Mouse (Mus musculus) liver, embryonic 16.5 days (tissue): ENCODE results near the gene Krt19. TPM values are rescaled to one million over a fixed set of nuclear protein-coding genes. Genes with fewer than 3 reads are reported as not detected.

Experiments
- ATAC-seq: fragments of 200-750 bp; cut with Nextera tagmentation; 2 replicates; pipeline ENCODE4 v1.8.0; 2017; ENCODE audit warnings: low read depth, mild to moderate bottlenecking, moderate number of reproducible peaks, moderate library complexity
- H3K27ac ChIP-seq: fragments of 300-500 bp; sonication (generic); 2 replicates; pipeline ENCODE4 v1.5.1; 2014; ENCODE audit warnings: mild to moderate bottlenecking, low read length
- H3K27me3 ChIP-seq: fragments of 300-500 bp; sonication (generic); 2 replicates; pipeline ENCODE4 v1.6.1; 2014; ENCODE audit warnings: low read depth, low read length, mixed read lengths; ENCODE audit not compliant: control insufficient read depth, insufficient read depth
- H3K36me3 ChIP-seq: fragments of 300-500 bp; sonication (generic); 2 replicates; pipeline ENCODE4 v1.6.1; 2014; ENCODE audit warnings: mild to moderate bottlenecking; ENCODE audit not compliant: control insufficient read depth, insufficient read depth
- H3K4me1 ChIP-seq: fragments of 300-500 bp; sonication (generic); 2 replicates; pipeline ENCODE4 v1.6.1; 2014; ENCODE audit warnings: low read depth, low read length, mixed read lengths; ENCODE audit not compliant: control insufficient read depth
- H3K4me2 ChIP-seq: fragments of 300-500 bp; sonication (generic); 2 replicates; pipeline ENCODE4 v1.6.1; 2014; ENCODE audit warnings: low read depth, low read length, mixed read lengths
- H3K4me3 ChIP-seq: fragments of 300-500 bp; sonication (generic); 2 replicates; pipeline ENCODE4 v1.5.1; 2014; ENCODE audit warnings: low read depth, mild to moderate bottlenecking, low read length
- H3K9ac ChIP-seq: fragments of 300-500 bp; sonication (generic); 2 replicates; pipeline ENCODE4 v1.6.1; 2014; ENCODE audit warnings: low read depth, low read length
- H3K9me3 ChIP-seq: fragments of 300-500 bp; sonication (generic); replicated peaks from 2 replicates; pipeline ENCODE4 v1.6.1; 2016; ENCODE audit warnings: low read length; ENCODE audit not compliant: control insufficient read depth
- WGBS: fragments of 180-500 bp; shearing (Covaris S2); extraction: QIAGEN DNeasy Blood & Tissue Kit; methylation state at CpG from one replicate; pipeline ENCODE4 v1.1.7; 2014; ENCODE audit not compliant: insufficient replicate concordance; 5-methylcytosine and 5-hydroxymethylcytosine counted together
- polyA plus RNA-seq: library from polyadenylated mRNA; unstranded; fragments of >200 nt; fragmentation: Nextera tagmentation; extraction: Ambion mirVana; gene quantifications from 2 replicates; pipeline ENCODE4 v1.2.1, GENCODE M21; 2015

Krt19 gene
- polyA plus RNA-seq, 1 experiment from 2014 or later = 9.4 TPM

- no peak overlapping the region for H3K9ac ChIP-seq
- WGBS = 60% methylated on average over 11 of the region's 11 CpGs
- no peak for ATAC-seq
- H3K9me3 ChIP-seq = no peaks in the 10 kb centered on the region
- H3K4me3 ChIP-seq = no peak overlapping the region
- H3K27ac ChIP-seq = no peak overlapping the region
- no peaks in the 10 kb centered on the region for H3K27me3 ChIP-seq
- H3K36me3 ChIP-seq = no peaks in the 10 kb centered on the region
- H3K4me2 ChIP-seq = no peak overlapping the region
- no peaks in the 10 kb centered on the region for H3K4me1 ChIP-seq
These were observed 35.3 kb downstream of the Krt19 start for GRCm38 (mm10) chr11:100112935-100113741.

DNA sequence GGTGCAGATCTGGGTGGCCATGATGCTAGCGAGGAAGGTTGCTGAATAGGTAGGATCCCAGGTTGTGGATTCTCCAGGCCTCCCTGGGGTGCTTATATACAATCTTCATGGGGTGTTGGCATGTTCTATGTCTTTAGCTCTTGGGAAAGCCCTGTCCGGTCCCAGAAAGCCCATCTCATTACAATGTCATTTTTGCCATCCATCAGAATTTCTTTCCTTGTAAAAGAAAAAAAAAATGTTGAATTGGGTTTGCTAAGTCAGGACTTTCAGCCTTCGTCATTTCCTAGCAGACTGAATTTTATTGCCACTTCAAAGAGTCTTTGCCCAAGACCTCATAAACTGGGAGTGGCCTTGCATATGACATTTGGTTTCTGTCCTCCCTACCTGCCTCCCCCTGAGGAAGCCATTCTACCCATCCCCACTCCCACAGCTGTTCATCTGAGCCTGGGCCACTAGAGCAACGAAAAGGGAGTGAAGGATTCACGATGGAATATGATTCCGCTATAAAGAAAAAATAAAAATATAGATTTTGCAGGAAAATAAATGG lies 42.8 kb downstream of the Krt19 start, which contains the start of gene Krt36:
TSS of gene Krt36 (minus strand) at position 51 of the 547 bp plus-strand sequence.
- no peaks in the 10 kb centered on the region for H3K36me3 ChIP-seq
- no peak within 1 kb of the TSS for H3K27ac ChIP-seq
- WGBS = 63% methylated on average over 6 of the region's 6 CpGs
- no peak within 1 kb of the TSS for H3K4me2 ChIP-seq
- no peaks in the 10 kb centered on the region for H3K4me1 ChIP-seq
- no peak within 1 kb of the TSS for H3K4me3 ChIP-seq
- no peak within 1 kb of the TSS for H3K9ac ChIP-seq
- no peaks in the 10 kb centered on the region for H3K9me3 ChIP-seq
- H3K27me3 ChIP-seq = no peaks in the 10 kb centered on the region
- no peak for ATAC-seq

- 59% methylated on average over 15 of the region's 15 CpGs for WGBS
- no peak for ATAC-seq
- no peak overlapping the region for H3K27ac ChIP-seq
- no peaks in the 10 kb centered on the region for H3K27me3 ChIP-seq
- H3K4me3 ChIP-seq = no peak overlapping the region
- H3K4me1 ChIP-seq = no peaks in the 10 kb centered on the region
- no peak overlapping the region for H3K4me2 ChIP-seq
- no peaks in the 10 kb centered on the region for H3K36me3 ChIP-seq
- no peaks in the 10 kb centered on the region for H3K9me3 ChIP-seq
- no peak overlapping the region for H3K9ac ChIP-seq
These were observed 45.6 kb downstream of the Krt19 start for GRCm38 (mm10) chr11:100102693-100103429.

DNA sequence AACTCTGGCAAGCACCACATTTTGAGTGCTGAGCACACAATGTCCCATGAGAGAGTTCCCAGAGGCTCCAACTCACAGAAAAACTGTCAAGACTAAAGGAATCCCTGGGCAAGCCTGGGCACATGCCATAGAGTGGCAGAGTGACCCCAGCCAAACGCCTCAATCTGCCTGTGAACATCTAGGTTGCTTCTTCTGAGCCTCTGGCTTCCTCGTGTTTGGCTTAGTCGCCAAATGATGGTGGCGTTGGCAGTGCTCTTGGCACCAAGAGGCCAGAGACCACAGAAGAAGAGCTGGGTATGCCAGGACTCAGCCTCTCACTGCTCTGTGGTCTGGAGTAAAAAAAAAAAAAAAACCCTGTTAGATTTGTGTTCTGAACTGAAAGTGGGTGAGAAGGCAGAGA lies 48.1 kb downstream of the Krt19 start:
- no peak overlapping the region for H3K27ac ChIP-seq
- no peaks in the 10 kb centered on the region for H3K27me3 ChIP-seq
- no peak for ATAC-seq
- no peaks in the 10 kb centered on the region for H3K9me3 ChIP-seq
- H3K36me3 ChIP-seq = no peaks in the 10 kb centered on the region
- no peak overlapping the region for H3K9ac ChIP-seq
- H3K4me2 ChIP-seq = no peak overlapping the region
- WGBS = 52% methylated on average over 4 of the region's 4 CpGs
- H3K4me3 ChIP-seq = no peak overlapping the region
- no peaks in the 10 kb centered on the region for H3K4me1 ChIP-seq

GRCm38 (mm10) chr11:100097819-100098218 lies 50.6 kb downstream of the Krt19 start:
- H3K9me3 ChIP-seq = no peaks in the 10 kb centered on the region
- ATAC-seq = no peak
- no peak overlapping the region for H3K4me3 ChIP-seq
- H3K4me2 ChIP-seq = no peak overlapping the region
- no peaks in the 10 kb centered on the region for H3K4me1 ChIP-seq
- 54% methylated on average over 9 of the region's 9 CpGs for WGBS
- H3K9ac ChIP-seq = no peak overlapping the region
- H3K27me3 ChIP-seq = no peaks in the 10 kb centered on the region
- no peaks in the 10 kb centered on the region for H3K36me3 ChIP-seq
- H3K27ac ChIP-seq = no peak overlapping the region

DNA sequence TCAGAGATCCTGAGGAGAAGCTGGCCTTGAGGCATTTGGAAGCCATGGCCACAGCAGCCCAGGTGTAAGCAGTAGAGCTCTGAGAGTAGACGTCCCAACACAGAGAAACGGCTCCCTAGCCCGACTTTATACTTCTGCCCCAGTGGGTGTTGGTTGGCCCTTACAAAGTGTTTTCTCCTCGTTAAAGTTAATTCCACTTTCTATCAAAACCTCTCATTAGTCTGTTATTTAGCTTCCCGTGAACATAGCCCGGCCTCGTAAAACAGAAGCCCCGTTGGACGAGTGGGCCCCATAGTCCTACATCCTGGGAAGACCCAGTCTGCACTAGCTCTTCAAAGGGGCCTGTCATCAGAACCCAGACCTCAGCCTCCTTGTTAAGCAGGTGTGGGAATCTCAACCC lies 52.3 kb downstream of the Krt19 start, which contains the start of gene Krt35:
TSS of gene Krt35 (minus strand) at position 101 of the 400 bp plus-strand sequence.
- H3K36me3 ChIP-seq = no peaks in the 10 kb centered on the region
- no peak within 1 kb of the TSS for H3K4me3 ChIP-seq
- H3K4me1 ChIP-seq = no peaks in the 10 kb centered on the region
- no peak within 1 kb of the TSS for H3K9ac ChIP-seq
- no peaks in the 10 kb centered on the region for H3K27me3 ChIP-seq
- H3K27ac ChIP-seq = no peak within 1 kb of the TSS
- no peak for ATAC-seq
- H3K9me3 ChIP-seq = no peaks in the 10 kb centered on the region
- no peak within 1 kb of the TSS for H3K4me2 ChIP-seq
- 71% methylated on average over 9 of the region's 9 CpGs for WGBS

Other genes with a start within 250 kb of the Krt19 start
- gene Krtap31-1, start 240.7 kb downstream of the Krt19 start, polyA plus RNA-seq = not detected in 2 replicates
- not detected in 2 replicates for gene Gm11565, start 233.9 kb downstream of the Krt19 start, polyA plus RNA-seq
- not detected in 2 replicates for gene Krtap31-2, start 212.4 kb downstream of the Krt19 start, polyA plus RNA-seq
- not detected in 2 replicates for gene Krtap9-5, start 200.2 kb downstream of the Krt19 start, polyA plus RNA-seq
- gene Krtap29-1, start 169.6 kb downstream of the Krt19 start, polyA plus RNA-seq = not detected in 2 replicates
- not detected in 2 replicates for gene Krtap16-1, start 162.1 kb downstream of the Krt19 start, polyA plus RNA-seq
- not detected in 2 replicates for gene Krtap17-1, start 154.7 kb downstream of the Krt19 start, polyA plus RNA-seq
- gene Krt33a, start 132.5 kb downstream of the Krt19 start, polyA plus RNA-seq = not detected in 2 replicates
- not detected in 2 replicates for gene Krt33b, start 118.8 kb downstream of the Krt19 start, polyA plus RNA-seq
- not detected in 2 replicates for gene Krt34, start 107.1 kb downstream of the Krt19 start, polyA plus RNA-seq
- gene Krt31, start 98.1 kb downstream of the Krt19 start, polyA plus RNA-seq = not detected in 2 replicates
- gene Krt32, start 60.4 kb downstream of the Krt19 start, polyA plus RNA-seq = not detected in 2 replicates
- gene Krt35, start 52.4 kb downstream of the Krt19 start, polyA plus RNA-seq = not detected in 2 replicates
- gene Krt36, start 43.0 kb downstream of the Krt19 start, polyA plus RNA-seq = not detected in 2 replicates
- gene Krt13, start 27.1 kb downstream of the Krt19 start, polyA plus RNA-seq = not detected in 2 replicates
- gene Krt15, start 12.7 kb downstream of the Krt19 start, polyA plus RNA-seq = 0.07 and 0.12 TPM in 2 replicates
- not detected in 2 replicates for gene Krt9, start 44.6 kb upstream of the Krt19 start, polyA plus RNA-seq
- 0.16 and 0.31 TPM in 2 replicates for gene Krt14, start 58.9 kb upstream of the Krt19 start, polyA plus RNA-seq
- gene Krt16, start 100.2 kb upstream of the Krt19 start, polyA plus RNA-seq = not detected in 2 replicates
- 0.18 and 0.22 TPM in 2 replicates for gene Krt17, start 112.4 kb upstream of the Krt19 start, polyA plus RNA-seq
- gene Krt42, start 121.2 kb upstream of the Krt19 start, polyA plus RNA-seq = not detected in 2 replicates
- 1,629 and 1,636 TPM in 2 replicates for gene Eif1, start 171.2 kb upstream of the Krt19 start, polyA plus RNA-seq
- gene Gast, start 185.7 kb upstream of the Krt19 start, polyA plus RNA-seq = not detected in 2 replicates
- 0.27 and 0.42 TPM in 2 replicates for gene Hap1, start 207.5 kb upstream of the Krt19 start, polyA plus RNA-seq
- 15.5 and 17.7 TPM in 2 replicates for gene Jup, start 249.1 kb upstream of the Krt19 start, polyA plus RNA-seq